Mouse (Mus musculus) granulocyte monocyte progenitor cell, adult 5-6 weeks (primary cell): Measurements from ENCODE around the gene Sorcs2. TPM values are rescaled to one million over a fixed set of nuclear protein-coding genes. Genes with fewer than 3 reads are reported as not detected.

Experiments
- ATAC-seq: replicated peaks from 2 replicates; pipeline ENCODE4 v1.8.0; 2016; ENCODE audit warnings: mild to moderate bottlenecking, moderate TSS enrichment, inconsistent platforms; ENCODE audit not compliant: poor library complexity, severe bottlenecking
- total RNA-seq, 2 experiments: library from RNA; stranded (forward) in 1 of 2; stranded (reverse) in 1 of 2; fragments of 200-712, 200-1000 nt in 1 of 2; fragments of >200 nt in 1 of 2; fragmentation: Nextera tagmentation in 1 of 2; gene quantifications; 2 replicates each; pipeline ENCODE4 v1.2.3; 2014 to 2017

Gene Sorcs2
- total RNA-seq, 2 experiments from 2014 or later, result not detected

- ATAC-seq, result no peak
Observed at GRCm38 (mm10) chr5:36100488-36100887, 297.5 kb downstream of the Sorcs2 start.

GRCm38 (mm10) chr5:36099662-36100061, 298.3 kb downstream of the Sorcs2 start:
- no peak for ATAC-seq

- no peak for ATAC-seq
Observed at GRCm38 (mm10) chr5:36096046-36096445, 301.9 kb downstream of the Sorcs2 start.

GRCm38 (mm10) chr5:36090036-36090435, 307.9 kb downstream of the Sorcs2 start:
- ATAC-seq, result no peak

GRCm38 (mm10) chr5:36089243-36089642, 308.7 kb downstream of the Sorcs2 start:
- peak; percentile 95 for ATAC-seq

- ATAC-seq, result no peak
Observed at GRCm38 (mm10) chr5:36086931-36087330, 311.0 kb downstream of the Sorcs2 start.

- ATAC-seq, result no peak
Observed at GRCm38 (mm10) chr5:36085621-36086020, 312.3 kb downstream of the Sorcs2 start.

- no peak for ATAC-seq
Observed at GRCm38 (mm10) chr5:36083869-36084565, 313.9 kb downstream of the Sorcs2 start.

- ATAC-seq, result no peak
Observed at GRCm38 (mm10) chr5:36081021-36081420, 316.9 kb downstream of the Sorcs2 start.

GRCm38 (mm10) chr5:36075172-36076074, 322.5 kb downstream of the Sorcs2 start:
- ATAC-seq, result no peak

GRCm38 (mm10) chr5:36069503-36070360, 328.2 kb downstream of the Sorcs2 start:
- ATAC-seq, result no peak

- ATAC-seq, result no peak
Observed at GRCm38 (mm10) chr5:36067651-36068181, 330.2 kb downstream of the Sorcs2 start.

- ATAC-seq, result no peak
Observed at GRCm38 (mm10) chr5:36057804-36058322, 340.1 kb downstream of the Sorcs2 start.

- ATAC-seq, result no peak
Observed at GRCm38 (mm10) chr5:36056921-36057320, 341.0 kb downstream of the Sorcs2 start.

GRCm38 (mm10) chr5:36055876-36056275, 342.1 kb downstream of the Sorcs2 start:
- ATAC-seq, result no peak

GRCm38 (mm10) chr5:36054498-36054897, 343.4 kb downstream of the Sorcs2 start:
- no peak for ATAC-seq

- no peak for ATAC-seq
Observed at GRCm38 (mm10) chr5:36043154-36043553, 354.8 kb downstream of the Sorcs2 start.

GRCm38 (mm10) chr5:36041756-36042155, 356.2 kb downstream of the Sorcs2 start:
- ATAC-seq, result no peak

- ATAC-seq, result no peak
Observed at GRCm38 (mm10) chr5:36041236-36041562, 356.7 kb downstream of the Sorcs2 start.
